Mouse (Mus musculus) bone marrow macrophage, adult 2 months (primary cell): Measurements from ENCODE around the gene Fam131b. TPM values are rescaled to one million over a fixed set of nuclear protein-coding genes. Genes with fewer than 3 reads are reported as not detected.

Source experiments
- H3K27ac ChIP-seq: 2 replicates; pipeline ENCODE4 v1.5.1; 2012; ENCODE audit warnings: low read depth, low read length; ENCODE audit not compliant: insufficient read depth
- H3K4me1 ChIP-seq: 2 replicates; pipeline ENCODE4 v1.6.1; 2012; ENCODE audit warnings: low read length; ENCODE audit not compliant: control insufficient read depth, insufficient read depth
- H3K4me3 ChIP-seq: 2 replicates; pipeline ENCODE4 v1.5.1; 2012; ENCODE audit warnings: mild to moderate bottlenecking, low read length, moderate library complexity; ENCODE audit not compliant: insufficient read depth
- CTCF ChIP-seq: IDR thresholded peaks from 2 replicates; pipeline ENCODE4 v1.5.1; 2012; ENCODE audit warnings: low read depth, mild to moderate bottlenecking, low read length, moderate library complexity
- POLR2A ChIP-seq: IDR thresholded peaks from 2 replicates; pipeline ENCODE4 v1.6.1; 2012; ENCODE audit warnings: mild to moderate bottlenecking, low read depth, low read length, borderline replicate concordance
- polyA plus RNA-seq: library from polyadenylated mRNA; stranded (reverse); fragments of >200 nt; gene quantifications from 2 replicates; pipeline ENCODE4 v1.2.4, GENCODE M21; 2012; ENCODE audit not compliant: missing spikeins, insufficient read depth, insufficient read length

The Fam131b gene
- polyA plus RNA-seq, 1 experiment = not detected

DNA sequence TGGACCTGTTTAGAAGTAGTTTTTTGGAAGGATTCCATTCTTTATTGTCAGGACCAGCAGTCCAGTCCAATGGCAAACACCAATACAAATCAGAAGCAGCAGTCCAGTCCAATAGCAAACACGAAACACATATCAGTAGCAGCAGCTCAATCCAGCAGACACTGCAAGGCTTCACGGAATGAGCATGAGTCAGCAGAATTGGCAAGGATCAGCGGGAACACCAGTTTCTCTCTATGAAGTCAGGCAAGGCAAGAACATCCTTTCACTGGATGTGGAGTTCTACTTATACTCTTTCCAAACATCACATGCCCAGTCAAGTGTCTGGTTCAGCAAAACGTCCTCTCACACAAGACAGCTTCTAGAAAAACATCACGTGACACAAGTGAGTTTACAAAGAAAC is 15.5 kb upstream of the Fam131b start:
- no peak overlapping the region for H3K4me3 ChIP-seq
- no peak for TF ChIP-seq POLR2A
- H3K4me1 ChIP-seq = peaks cover 15% of the 10 kb centered on the region
- no peak overlapping the region for H3K27ac ChIP-seq

DNA sequence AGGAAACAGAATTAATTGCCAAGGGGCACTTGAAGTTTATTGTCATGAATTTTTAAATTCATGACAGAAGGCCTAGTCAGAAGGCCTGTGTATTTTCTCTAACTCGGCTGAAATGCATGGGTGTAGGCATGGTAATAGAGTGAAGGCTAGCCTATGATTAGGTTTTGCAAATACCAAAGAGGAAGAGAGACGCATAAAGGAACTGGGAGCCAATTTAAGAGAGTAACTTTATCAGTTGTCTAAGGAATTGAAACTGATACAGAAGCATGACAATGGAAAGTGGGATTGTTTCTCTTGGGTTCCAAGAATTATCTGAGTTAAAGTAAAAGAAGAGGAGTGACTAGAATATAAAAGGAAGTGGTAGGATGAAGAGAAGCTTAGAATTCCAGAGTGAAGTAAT is 14.7 kb upstream of the Fam131b start:
- H3K4me1 ChIP-seq = peaks cover 9% of the 10 kb centered on the region
- no peak overlapping the region for H3K27ac ChIP-seq
- TF ChIP-seq CTCF (no peak), POLR2A (no peak)
- no peak overlapping the region for H3K4me3 ChIP-seq

DNA sequence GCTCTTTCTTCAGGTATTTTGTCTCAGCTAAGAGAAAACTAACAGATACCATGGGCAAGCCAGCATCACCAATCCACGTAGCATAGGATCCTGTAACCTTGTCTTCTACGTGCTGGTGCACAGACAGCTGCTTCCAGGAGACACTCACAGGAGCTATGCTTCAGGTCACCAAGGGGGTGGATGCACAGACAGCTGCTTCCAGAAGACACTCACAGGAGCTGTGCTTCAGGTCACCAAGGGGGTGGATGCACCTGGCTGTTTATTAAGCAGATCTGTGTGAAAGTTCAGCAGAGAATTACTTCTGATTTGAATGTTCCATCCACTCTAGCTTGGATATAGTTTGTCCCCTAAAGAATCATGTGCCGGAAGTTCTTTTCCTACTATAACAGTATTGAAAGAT is 6.5 kb upstream of the Fam131b start:
- no peaks in the 10 kb centered on the region for H3K4me1 ChIP-seq
- TF ChIP-seq CTCF = no peak
- no peak for TF ChIP-seq POLR2A
- no peak overlapping the region for H3K4me3 ChIP-seq
- no peak overlapping the region for H3K27ac ChIP-seq

DNA sequence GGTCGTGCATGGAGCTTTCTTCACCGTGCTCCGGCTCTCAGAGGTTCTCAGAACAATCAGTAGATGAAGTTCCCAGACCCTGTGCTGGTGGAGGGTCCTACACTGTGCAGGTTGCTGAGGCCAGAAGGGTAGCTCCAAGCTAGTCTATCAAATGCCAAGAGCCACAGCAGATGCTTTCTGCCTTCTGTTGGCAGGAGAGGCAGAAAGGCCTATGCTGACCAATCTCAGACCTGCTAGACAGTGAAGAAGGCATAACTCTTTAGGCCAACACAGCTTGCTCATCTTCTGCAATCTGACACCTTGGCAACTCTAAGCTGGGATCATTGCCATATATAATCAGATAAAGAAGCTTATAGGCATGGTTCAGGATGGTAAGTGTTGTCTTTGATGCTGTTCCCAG is 5.8 kb upstream of the Fam131b start:
- H3K27ac ChIP-seq = no peak overlapping the region
- TF ChIP-seq CTCF = no peak
- no peak for TF ChIP-seq POLR2A
- no peak overlapping the region for H3K4me3 ChIP-seq
- H3K4me1 ChIP-seq = no peaks in the 10 kb centered on the region

DNA sequence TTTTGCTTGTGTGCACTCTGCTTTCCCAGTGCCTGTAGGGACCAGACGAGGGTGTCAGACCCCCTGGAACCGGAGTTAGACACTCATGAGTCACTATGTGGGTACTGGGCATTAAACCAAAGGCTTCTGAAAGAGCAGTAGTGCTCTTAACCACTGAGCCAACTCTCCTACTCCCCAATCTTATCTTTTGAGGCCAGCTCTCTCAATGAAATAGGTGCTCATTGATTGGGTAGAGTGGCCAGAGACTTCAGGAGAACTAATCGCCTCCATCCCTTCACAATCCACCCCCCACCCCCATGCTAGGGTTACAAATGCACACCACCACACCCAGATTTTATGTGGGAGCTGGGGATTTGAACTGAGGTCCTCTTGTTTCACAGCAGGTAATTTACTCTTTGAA is 4.3 kb upstream of the Fam131b start:
- Histone ChIP-seq H3K27ac (no peak overlapping the region), H3K4me1 (0 out of 2 replicates have a peak, but pooled peaks cover 3% of the 10 kb centered on the region), H3K4me3 (no peak overlapping the region)
- TF ChIP-seq POLR2A = no peak
- no peak for TF ChIP-seq CTCF

DNA sequence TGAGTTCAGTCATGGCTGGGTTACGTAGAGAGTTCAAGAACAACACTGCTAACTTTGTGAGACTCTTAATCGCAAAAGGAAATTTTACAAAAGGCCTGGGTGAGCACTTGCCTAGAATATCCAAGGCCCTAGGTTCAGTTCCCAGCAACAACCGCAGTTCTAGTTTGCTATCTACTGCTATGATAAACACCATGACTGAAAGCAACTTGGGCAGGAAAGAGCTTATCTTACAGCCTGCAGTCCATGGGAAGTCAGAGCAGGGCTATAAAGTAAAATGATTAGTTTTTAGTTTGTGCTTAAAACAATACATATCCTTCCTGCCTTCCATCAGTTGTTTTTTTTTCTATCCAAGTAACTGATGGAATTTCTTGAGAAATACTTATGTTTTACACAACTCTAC is 2.1 kb upstream of the Fam131b start:
- no peak overlapping the region for H3K4me3 ChIP-seq
- H3K27ac ChIP-seq = no peak overlapping the region
- 0 out of 2 replicates have a peak, but pooled peaks cover 3% of the 10 kb centered on the region for H3K4me1 ChIP-seq
- TF ChIP-seq POLR2A (no peak), CTCF (no peak)

DNA sequence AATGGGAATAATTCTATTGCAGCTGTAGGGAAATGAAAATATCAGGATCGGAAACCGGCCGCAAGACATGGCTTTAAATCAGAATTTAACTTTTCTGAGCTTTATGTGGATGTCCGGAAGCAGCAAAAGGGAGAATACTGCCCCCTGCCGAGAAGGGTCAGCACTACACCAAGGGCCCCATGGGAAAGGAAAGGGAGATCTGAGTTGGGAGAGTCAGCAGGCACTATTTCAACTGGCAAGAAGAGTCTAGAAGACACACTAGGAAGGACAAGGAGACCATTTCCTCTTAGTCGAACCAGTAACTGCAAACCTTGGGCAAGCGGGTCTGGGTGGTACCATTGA is 796 bp upstream of the Fam131b start:
- TF ChIP-seq CTCF = peak; percentile 67
- no peak for TF ChIP-seq POLR2A
- peak overlapping the region; percentile 53 for H3K4me3 ChIP-seq
- H3K27ac ChIP-seq = no peak overlapping the region
- H3K4me1 ChIP-seq = 0 out of 2 replicates have a peak, but pooled peaks cover 3% of the 10 kb centered on the region

DNA sequence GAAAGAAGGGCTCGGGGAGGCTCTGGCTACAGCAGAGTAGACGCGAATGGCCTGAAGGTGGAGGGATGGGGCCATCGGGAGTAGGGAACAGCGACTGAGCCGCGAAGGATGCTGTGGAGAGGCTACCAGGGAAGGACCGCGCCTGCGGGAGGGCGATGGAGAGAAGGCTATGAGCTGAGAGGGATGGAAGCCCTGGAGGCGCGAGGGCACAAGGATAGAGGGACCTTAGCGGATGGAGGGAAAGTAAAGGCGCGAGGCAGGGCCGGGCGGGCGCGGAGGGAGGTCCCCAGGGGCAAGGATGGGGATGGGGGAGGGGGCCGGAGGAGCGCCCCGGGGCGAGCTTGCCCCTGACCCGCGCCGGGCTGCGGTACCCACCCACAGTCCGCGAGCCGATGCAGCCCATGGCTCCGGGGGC is 369 bp downstream of the Fam131b start:
- Histone ChIP-seq H3K4me1 (0 out of 2 replicates have a peak, but pooled peaks cover 3% of the 10 kb centered on the region), H3K4me3 (peak overlapping the region; percentile 53), H3K27ac (no peak overlapping the region)
- TF ChIP-seq CTCF = no peak
- no peak for TF ChIP-seq POLR2A

DNA sequence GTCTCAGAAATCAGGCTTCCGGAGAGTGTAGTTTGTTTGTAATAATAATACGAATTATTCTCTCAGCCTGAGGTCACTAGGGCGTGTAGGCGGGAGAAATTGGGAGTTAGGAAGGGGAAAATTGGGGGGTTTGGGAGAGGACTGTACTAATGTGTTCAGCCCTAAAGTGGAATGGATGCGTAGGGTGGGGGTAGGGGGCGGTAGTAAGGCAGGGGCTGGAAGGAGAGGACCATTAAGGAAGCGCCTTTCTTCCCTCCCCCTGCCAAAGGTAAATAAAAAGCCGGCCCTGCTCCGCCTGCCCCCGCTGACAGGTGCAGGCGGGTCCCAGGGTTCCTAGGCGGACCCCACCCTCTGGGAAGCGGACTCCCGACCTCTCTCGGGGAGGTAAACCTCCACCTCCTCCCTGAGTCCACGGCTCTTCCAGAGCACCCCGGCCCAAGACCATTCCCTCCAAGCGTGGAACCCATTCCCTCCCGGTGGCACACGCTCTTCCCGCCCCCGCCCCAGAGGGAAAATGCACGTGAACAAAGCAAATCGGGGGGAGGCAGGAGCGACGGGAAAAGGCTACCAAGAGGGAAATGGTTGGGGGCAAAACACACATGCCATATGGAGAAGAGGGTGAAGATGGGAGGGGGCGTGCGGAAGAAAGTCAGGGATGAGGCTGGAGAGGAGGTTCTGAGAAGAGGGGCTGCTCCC is 924 bp downstream of the Fam131b start:
- H3K27ac ChIP-seq = no peak overlapping the region
- H3K4me3 ChIP-seq = no peak overlapping the region
- no peak for TF ChIP-seq POLR2A
- no peak for TF ChIP-seq CTCF
- H3K4me1 ChIP-seq = 0 out of 2 replicates have a peak, but pooled peaks cover 3% of the 10 kb centered on the region

DNA sequence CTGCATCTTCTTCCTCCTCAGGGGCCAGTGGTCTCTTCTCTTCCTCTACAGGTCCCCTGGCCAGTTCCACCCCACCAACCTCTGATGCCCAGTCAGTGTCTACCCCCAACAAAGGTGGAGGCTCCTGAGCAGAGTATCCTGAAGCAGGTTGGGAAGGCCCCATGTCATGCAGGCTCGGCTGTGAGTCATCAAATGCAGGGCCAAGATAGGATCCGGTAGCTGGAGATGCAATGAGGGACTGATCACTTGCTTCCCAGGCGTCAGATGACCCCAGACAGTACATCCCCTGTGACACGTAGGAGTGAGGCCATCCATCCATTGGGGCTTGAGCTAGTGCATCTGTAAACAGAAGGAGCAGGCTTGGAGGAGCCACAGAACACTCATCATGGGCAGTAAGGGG is 6.2 kb downstream of the Fam131b start:
- H3K27ac ChIP-seq = no peak overlapping the region
- H3K4me1 ChIP-seq = no peaks in the 10 kb centered on the region
- TF ChIP-seq POLR2A = no peak
- no peak for TF ChIP-seq CTCF
- no peak overlapping the region for H3K4me3 ChIP-seq
